Mouse (Mus musculus): ENCODE data around the gene Ttc27.
"Not testable (repeated sequence)": the region's sequence is repeated elsewhere in the genome, so short reads cannot be mapped to it uniquely, and the experiment has no call there.

Gene Ttc27

GRCm38 (mm10) chr17:74717618-74718151 lies at the start of gene Ttc27:
Gene Ttc27 (plus strand): TSS chr17:74717732.
- DNase-seq, result peak; percentile 99

GRCm38 (mm10) chr17:74668010-74668409 lies 49.5 kb upstream of the Ttc27 start:
- no peak for DNase-seq

- peak; percentile 40 for DNase-seq
Measured at GRCm38 (mm10) chr17:74670031-74670430, 47.5 kb upstream of the Ttc27 start.

- no peak for DNase-seq
Measured at GRCm38 (mm10) chr17:74672446-74672845, 45.1 kb upstream of the Ttc27 start.

- DNase-seq, result peak; percentile 69
Measured at GRCm38 (mm10) chr17:74673251-74673650, 44.3 kb upstream of the Ttc27 start.

GRCm38 (mm10) chr17:74678061-74678460 lies 39.5 kb upstream of the Ttc27 start:
- DNase-seq, result no peak

- no peak for DNase-seq
Measured at GRCm38 (mm10) chr17:74684927-74685326, 32.6 kb upstream of the Ttc27 start.

GRCm38 (mm10) chr17:74688555-74688954 lies 29.0 kb upstream of the Ttc27 start:
- DNase-seq, result no peak

- DNase-seq, result no peak
Measured at GRCm38 (mm10) chr17:74689406-74689805, 28.1 kb upstream of the Ttc27 start.

- DNase-seq, result not testable (repeated sequence)
Measured at GRCm38 (mm10) chr17:74701661-74702060, 15.9 kb upstream of the Ttc27 start.

- DNase-seq, result no peak
Measured at GRCm38 (mm10) chr17:74705480-74705879, 12.1 kb upstream of the Ttc27 start.

- DNase-seq, result no peak
Measured at GRCm38 (mm10) chr17:74706593-74706992, 10.9 kb upstream of the Ttc27 start.

GRCm38 (mm10) chr17:74707637-74708152 lies 9.8 kb upstream of the Ttc27 start:
- DNase-seq, result no peak

- DNase-seq, result peak; percentile 15
Measured at GRCm38 (mm10) chr17:74710731-74711130, 6.8 kb upstream of the Ttc27 start.

GRCm38 (mm10) chr17:74711627-74712026 lies 5.9 kb upstream of the Ttc27 start:
- no peak for DNase-seq

- no peak for DNase-seq
Measured at GRCm38 (mm10) chr17:74715128-74715527, 2.4 kb upstream of the Ttc27 start.

- DNase-seq, result no peak
Measured at GRCm38 (mm10) chr17:74715724-74716123, 1.8 kb upstream of the Ttc27 start.

GRCm38 (mm10) chr17:74716643-74717042 lies 889 bp upstream of the Ttc27 start:
- no peak for DNase-seq

- no peak for DNase-seq
Measured at GRCm38 (mm10) chr17:74717091-74717617, 378 bp upstream of the Ttc27 start.

GRCm38 (mm10) chr17:74732872-74733271 lies 15.3 kb downstream of the Ttc27 start:
- no peak for DNase-seq

GRCm38 (mm10) chr17:74735392-74735791 lies 17.9 kb downstream of the Ttc27 start:
- no peak for DNase-seq

GRCm38 (mm10) chr17:74749659-74750058 lies 32.1 kb downstream of the Ttc27 start:
- DNase-seq, result no peak

- DNase-seq, result no peak
Measured at GRCm38 (mm10) chr17:74751026-74751425, 33.5 kb downstream of the Ttc27 start.

- DNase-seq, result no peak
Measured at GRCm38 (mm10) chr17:74752906-74753627, 35.5 kb downstream of the Ttc27 start.
